In genomic region chr5:100674711-100675376, GRCm38 (mm10) we compare ENCODE assay signal across 7 mouse cellular contexts. TPM values are rescaled to one million over a fixed set of nuclear protein-coding genes. Genes with fewer than 3 reads are reported as not detected.
DNase-seq lines count a peak whose midpoint lies in the region; ATAC-seq and TF ChIP-seq lines count a peak whose summit lies in the region.

Gene Coq2 (minus strand): TSS chr5:100675140.

- intact Hi-C loops in left cerebral cortex, postnatal 4 days (cut with DNase I): no loop called here

- peak within 1 kb of the TSS; percentile 82 for H3K4me3 ChIP-seq in intestine, embryonic 16.5 days (ENCODE audit: low read length)
- peak within 1 kb of the TSS; percentile 85 for H3K4me3 ChIP-seq in midbrain, embryonic 12.5 days
- H3K4me3 ChIP-seq in small intestine, adult 2 months (ENCODE audit: low read depth, low read length): peak within 1 kb of the TSS; percentile 71

- no peaks in the 10 kb centered on the region for H3K27me3 ChIP-seq in intestine, embryonic 16.5 days (replicated peaks; ENCODE audit: control insufficient read depth, insufficient read depth, low read length)
- H3K27me3 ChIP-seq in midbrain, embryonic 12.5 days: no peaks in the 10 kb centered on the region
- H3K27me3 ChIP-seq in small intestine, adult 2 months (ENCODE audit: control insufficient read depth, insufficient read depth, low read length): no peaks in the 10 kb centered on the region

- peak within 1 kb of the TSS; percentile 68 for H3K4me2 ChIP-seq in intestine, embryonic 16.5 days (ENCODE audit: low read depth, low read length)
- peak within 1 kb of the TSS; percentile 74 for H3K4me2 ChIP-seq in midbrain, embryonic 12.5 days (replicated peaks)

- peaks cover 21% of the 10 kb centered on the region for H3K4me1 ChIP-seq in intestine, embryonic 16.5 days (ENCODE audit: control insufficient read depth, insufficient read depth, low read length)
- H3K4me1 ChIP-seq in midbrain, embryonic 12.5 days: peaks cover 9% of the 10 kb centered on the region
- peaks cover 12% of the 10 kb centered on the region for H3K4me1 ChIP-seq in small intestine, adult 2 months (ENCODE audit: control insufficient read depth, insufficient read depth, insufficient read length, low read length)

- peak; percentile 45 for ATAC-seq in intestine, embryonic 16.5 days
- peak; percentile 38; the same call in 1 of the 2 replicates for ATAC-seq in midbrain, embryonic 12.5 days (ENCODE audit: low FRiP score, low read depth)

- H3K27ac ChIP-seq in intestine, embryonic 16.5 days (ENCODE audit: low read length): peak within 1 kb of the TSS; percentile 74
- peak within 1 kb of the TSS; percentile 70 for H3K27ac ChIP-seq in midbrain, embryonic 12.5 days (replicated peaks)
- H3K27ac ChIP-seq in small intestine, adult 2 months (ENCODE audit: insufficient read depth, low read depth, low read length): peak within 1 kb of the TSS; percentile 32

- WGBS in intestine, embryonic 16.5 days: 10% methylated on average over 17 of the region's 17 CpGs
- 12% methylated on average over 17 of the region's 17 CpGs for WGBS in midbrain, embryonic 12.5 days
- WGBS in small intestine, adult 2 months: 3% methylated on average over 17 of the region's 17 CpGs

- peak; percentile 77 for DNase-seq in adrenal gland, adult 8-10 months
- peak; percentile 79 for DNase-seq in embryo, embryonic 11.5 days (ENCODE audit: low read depth, low spot score)
- peak; percentile 32 to 72 for DNase-seq in gastrocnemius, postnatal 4 days (ENCODE audit: low spot score in 2 of 2)
- peak; percentile 86 for DNase-seq in left cerebral cortex, postnatal 4 days

- TF ChIP-seq CTCF in small intestine, adult 2 months (IDR thresholded peaks at IDR 0.05; ENCODE audit: extremely low read depth, insufficient read length, insufficient replicate concordance, low read depth, low read length): peak; percentile 92

- peak within 1 kb of the TSS; percentile 86 for H3K9ac ChIP-seq in intestine, embryonic 16.5 days (ENCODE audit: low read depth, low read length)
- H3K9ac ChIP-seq in midbrain, embryonic 12.5 days (replicated peaks): peak within 1 kb of the TSS; percentile 79

- peaks cover 6% of the 10 kb centered on the region; the same call in 1 of the 2 replicates for H3K36me3 ChIP-seq in intestine, embryonic 16.5 days (ENCODE audit: control insufficient read depth, insufficient read depth, low read length)
- no peaks in the 10 kb centered on the region for H3K36me3 ChIP-seq in midbrain, embryonic 12.5 days
- no peaks in the 10 kb centered on the region for H3K36me3 ChIP-seq in small intestine, adult 2 months (ENCODE audit: control insufficient read depth, insufficient read depth, low read length)

- H3K9me3 ChIP-seq in intestine, embryonic 16.5 days (ENCODE audit: control insufficient read depth, low read length): no peaks in the 10 kb centered on the region
- H3K9me3 ChIP-seq in midbrain, embryonic 12.5 days: no peaks in the 10 kb centered on the region

- no peak for TF ChIP-seq POLR2A in small intestine, adult 2 months (IDR thresholded peaks at IDR 0.05; ENCODE audit: low read depth, low read length)

RNA-seq across cellular contexts. Expression of gene Coq2, which starts in this region (rescaled TPM):
- 10 to 100 TPM; 71.6 to 81.1 (median 77.9) TPM for total RNA-seq in adrenal gland, adult 8-10 months (2022)
- 10 to 100 TPM; 38.3 to 39.9 TPM for total RNA-seq in gastrocnemius, postnatal 4 days (2021)
- polyA plus RNA-seq in intestine, embryonic 16.5 days (2015; fragmentation: Nextera tagmentation; extraction: Ambion mirVana): 59.3 and 60.2 TPM in 2 replicates
- total RNA-seq in left cerebral cortex, postnatal 4 days (2021): 10 to 100 TPM; 47.0 to 47.7 TPM
- 47.0 and 48.0 TPM in 2 replicates for polyA plus RNA-seq in midbrain, embryonic 12.5 days (2016; fragmentation: Nextera tagmentation; extraction: Ambion mirVana)
- polyA plus RNA-seq in small intestine, adult 2 months (2012; rRNA removed): 71.5 and 86.2 TPM in 2 replicates

Comparison
In these comparisons a context has a peak if more than half of its experiments do, and no peak if none do; other contexts are left out.
1. Peak in every context shown above with its lines: DNase-seq, ATAC-seq, H3K4me3 ChIP-seq and H3K27ac ChIP-seq.